ENCODE assay signal across 8 mouse cellular contexts in genomic region chr12:69751864-69752341, GRCm38 (mm10). TPM values are rescaled to one million over a fixed set of nuclear protein-coding genes. Genes with fewer than 3 reads are reported as not detected.
A peak's percentile ranks its signal among the peaks of the same experiment; 100 is the strongest.
DNase-seq lines count a peak whose midpoint lies in the region; ATAC-seq and TF ChIP-seq lines count a peak whose summit lies in the region.

No protein-coding gene starts in this region.

- 22% methylated on average over 10 of the region's 10 CpGs for WGBS in embryonic facial prominence, embryonic 15.5 days
- 29% methylated on average over 10 of the region's 10 CpGs for WGBS in intestine, postnatal 0 days

- DNase-seq in gastrocnemius, adult 18-20 months (ENCODE audit: low spot score) = peak; percentile 10
- no peak for DNase-seq in gastrocnemius, postnatal 10 days
- peak; percentile 66 for DNase-seq in mesoderm, embryonic 11.5 days (ENCODE audit: low read depth, low spot score)
- DNase-seq in layer of hippocampus, adult 11-12 months (ENCODE audit: low spot score) = no peak
- DNase-seq in left cerebral cortex, adult 9 months (ENCODE audit: low spot score in 2 of 2) = no peak
- DNase-seq in spleen, adult 18-20 months = no peak

- ATAC-seq in embryonic facial prominence, embryonic 15.5 days (ENCODE audit: insufficient number of reproducible peaks, low FRiP score, low TSS enrichment, low read depth) = 0 out of 2 replicates have a peak, but pooled peaks have one; percentile 69
- 0 out of 2 replicates have a peak, but pooled peaks have one; percentile 22 for ATAC-seq in intestine, postnatal 0 days

- no peak overlapping the region for H3K4me3 ChIP-seq in embryonic facial prominence, embryonic 15.5 days (replicated peaks)
- H3K4me3 ChIP-seq in intestine, postnatal 0 days (ENCODE audit: low read depth, low read length) = no peak overlapping the region

- H3K27ac ChIP-seq in embryonic facial prominence, embryonic 15.5 days (replicated peaks) = no peak overlapping the region
- H3K27ac ChIP-seq in intestine, postnatal 0 days (ENCODE audit: low read depth, low read length) = no peak overlapping the region

- no peaks in the 10 kb centered on the region for H3K36me3 ChIP-seq in embryonic facial prominence, embryonic 15.5 days
- H3K36me3 ChIP-seq in intestine, postnatal 0 days (ENCODE audit: control insufficient read depth, insufficient read depth) = no peaks in the 10 kb centered on the region

- H3K4me1 ChIP-seq in embryonic facial prominence, embryonic 15.5 days = peaks cover 17% of the 10 kb centered on the region
- no peaks in the 10 kb centered on the region for H3K4me1 ChIP-seq in intestine, postnatal 0 days (replicated peaks; ENCODE audit: control insufficient read depth, insufficient read depth, low read length)

- H3K9me3 ChIP-seq in embryonic facial prominence, embryonic 15.5 days (replicated peaks) = no peaks in the 10 kb centered on the region
- H3K9me3 ChIP-seq in intestine, postnatal 0 days (ENCODE audit: control insufficient read depth) = no peaks in the 10 kb centered on the region

- H3K27me3 ChIP-seq in embryonic facial prominence, embryonic 15.5 days = no peaks in the 10 kb centered on the region
- no peaks in the 10 kb centered on the region for H3K27me3 ChIP-seq in intestine, postnatal 0 days (replicated peaks; ENCODE audit: control insufficient read depth, insufficient read depth, low read length)

- H3K4me2 ChIP-seq in embryonic facial prominence, embryonic 15.5 days (replicated peaks) = no peak overlapping the region
- no peak overlapping the region for H3K4me2 ChIP-seq in intestine, postnatal 0 days (replicated peaks; ENCODE audit: low read depth)

- H3K9ac ChIP-seq in embryonic facial prominence, embryonic 15.5 days = no peak overlapping the region
- no peak overlapping the region for H3K9ac ChIP-seq in intestine, postnatal 0 days (ENCODE audit: low read depth, low read length)

- peak; percentile 23; the same call in 1 of the 2 replicates for TF ChIP-seq CTCF in intestine, postnatal 0 days (IDR thresholded peaks at IDR 0.05; ENCODE audit: low read depth)

RNA-seq across cellular contexts. Expression of gene Atp5s, which starts 27.2 kb away (rescaled TPM):
- total RNA-seq in gastrocnemius, adult 18-20 months (2021) = 10 to 100 TPM; 20.1 to 23.3 TPM
- total RNA-seq in gastrocnemius, postnatal 10 days (2021) = 10 to 100 TPM in 1 of 2 experiments, 1 to 10 TPM in 1; 8.4 to 12.1 TPM
- polyA plus RNA-seq in embryonic facial prominence, embryonic 15.5 days (2015; fragmentation: Nextera tagmentation; extraction: Ambion mirVana) = 32.5 and 35.0 TPM in 2 replicates
- 26.1 and 31.6 TPM in 2 replicates for polyA plus RNA-seq in intestine, postnatal 0 days (2015; fragmentation: Nextera tagmentation; extraction: Ambion mirVana)

RNA-seq across cellular contexts. Expression of gene L2hgdh, which starts 27.2 kb away (rescaled TPM):
- total RNA-seq in gastrocnemius, adult 18-20 months (2021) = 10 to 100 TPM; 37.6 to 42.5 TPM
- total RNA-seq in gastrocnemius, postnatal 10 days (2021) = 10 to 100 TPM; 31.1 to 32.6 TPM
- 17.2 and 17.3 TPM in 2 replicates for polyA plus RNA-seq in embryonic facial prominence, embryonic 15.5 days (2015; fragmentation: Nextera tagmentation; extraction: Ambion mirVana)
- polyA plus RNA-seq in intestine, postnatal 0 days (2015; fragmentation: Nextera tagmentation; extraction: Ambion mirVana) = 13.8 and 14.3 TPM in 2 replicates

RNA-seq across cellular contexts. Expression of gene Cdkl1, which starts 39.2 kb away (rescaled TPM):
- 1 to 10 TPM; 1.0 to 1.6 TPM for total RNA-seq in gastrocnemius, adult 18-20 months (2021)
- total RNA-seq in gastrocnemius, postnatal 10 days (2021) = 1 to 10 TPM; 1.4 to 2.1 TPM
- polyA plus RNA-seq in embryonic facial prominence, embryonic 15.5 days (2015; fragmentation: Nextera tagmentation; extraction: Ambion mirVana) = 2.8 and 3.2 TPM in 2 replicates
- 1.5 and 1.6 TPM in 2 replicates for polyA plus RNA-seq in intestine, postnatal 0 days (2015; fragmentation: Nextera tagmentation; extraction: Ambion mirVana)

Comparison
In these comparisons a context has a peak if more than half of its experiments do, and no peak if none do; other contexts are left out.
1. DNase-seq: peak in gastrocnemius, adult 18-20 months (single experiment) and mesoderm, embryonic 11.5 days (single experiment); none in gastrocnemius, postnatal 10 days (single experiment), layer of hippocampus, adult 11-12 months (single experiment), left cerebral cortex, adult 9 months (0 of 2) and spleen, adult 18-20 months (0 of 2).